Mouse (Mus musculus) kidney, postnatal 36 days (tissue): ENCODE measurements around the gene Igf2bp1.

ENCODE experiments used
- DNase-seq, 2 experiments: peaks; one replicate each; pipeline ENCODE4 v3.0.0; 2021 to 2022; ENCODE audit warnings: mixed read lengths in 2 of 2

Igf2bp1 gene

DNA sequence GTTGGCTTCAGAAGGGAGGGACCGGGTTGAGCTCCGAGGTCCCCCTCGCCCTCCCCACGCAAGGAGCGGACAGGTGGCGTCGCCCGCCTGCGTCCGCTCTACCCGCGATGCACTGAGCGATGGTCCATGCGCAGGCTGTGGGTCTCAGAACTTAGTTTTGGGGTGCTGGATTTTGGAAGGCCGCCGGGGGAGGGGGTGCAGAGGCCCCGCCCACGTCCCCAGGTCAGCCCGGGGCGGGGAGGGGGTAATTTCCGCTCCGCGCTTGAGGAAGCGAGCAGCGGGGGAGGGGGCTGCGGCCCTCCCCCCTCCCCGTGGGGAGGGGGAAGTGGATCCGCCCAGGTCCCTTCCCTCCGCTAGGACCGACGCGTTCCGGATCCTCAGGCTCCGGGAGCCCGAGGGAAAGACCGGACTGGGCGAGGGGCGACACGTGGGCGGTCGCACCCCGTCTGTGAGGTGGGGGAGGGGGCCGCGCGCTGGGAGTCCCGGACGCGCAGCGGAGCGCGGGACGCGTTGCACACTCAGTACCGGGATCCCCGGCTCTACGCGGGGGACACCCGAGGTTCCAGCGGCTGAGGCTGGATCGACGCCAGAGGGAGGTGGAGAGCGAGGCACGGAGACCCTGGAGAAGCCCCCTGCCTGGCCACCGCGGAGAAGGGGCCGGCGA lies 1.2 kb upstream of the Igf2bp1 start:
- DNase-seq = peak in 1 of 2 experiments; percentile 46

DNA sequence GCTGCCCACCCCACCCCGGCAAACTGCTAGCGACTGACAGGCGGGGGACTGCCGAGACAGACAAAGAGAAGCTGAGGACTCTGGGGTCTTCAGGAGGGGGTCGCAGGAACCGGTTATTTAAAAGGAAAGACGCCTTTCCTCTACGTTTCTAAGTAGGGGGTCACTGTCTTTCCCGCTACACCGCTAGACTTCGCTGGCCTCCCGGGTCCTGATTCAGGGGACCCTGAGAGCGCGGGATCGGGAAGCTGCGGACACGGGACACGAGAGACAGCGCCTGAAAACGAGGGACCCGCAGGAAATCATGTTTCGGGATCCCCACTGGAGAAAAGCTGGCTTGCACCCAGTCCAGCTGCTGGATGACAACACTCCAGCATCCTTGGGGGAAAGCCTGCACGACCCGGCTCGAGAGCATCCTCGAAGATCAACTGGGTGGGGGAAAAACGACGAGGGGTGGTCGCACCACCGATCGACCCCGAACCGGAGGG lies 669 bp upstream of the Igf2bp1 start:
- no peak for DNase-seq

DNA sequence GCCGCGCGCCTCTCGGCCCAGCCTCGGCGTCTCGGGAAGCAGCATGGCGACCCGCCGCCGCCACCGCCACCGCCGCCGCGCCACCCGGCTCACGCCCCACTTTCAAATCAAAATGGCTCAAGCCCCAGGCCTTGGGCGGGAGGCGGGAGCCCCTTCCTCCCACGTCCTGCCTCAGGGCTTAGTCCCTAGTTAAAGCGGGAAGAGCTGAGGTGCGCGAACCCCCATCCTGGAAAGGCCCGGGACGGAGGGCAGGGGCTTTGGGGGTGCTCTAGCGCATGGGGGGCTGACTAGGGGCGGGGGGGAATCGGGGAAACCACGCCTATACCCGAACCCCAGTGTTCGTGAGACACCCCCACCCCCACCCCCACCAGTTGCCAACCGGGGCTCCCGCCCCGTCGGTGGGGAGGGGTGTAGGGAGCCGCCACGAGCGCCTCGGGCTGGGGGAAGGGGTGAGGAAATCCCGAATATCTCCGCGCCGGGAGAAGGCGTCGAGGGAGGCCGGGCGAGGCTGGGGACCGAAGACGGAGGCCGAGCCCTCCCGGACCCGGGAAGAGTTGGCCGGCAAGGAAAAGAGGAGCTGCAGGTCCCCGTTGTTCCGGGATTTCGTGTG lies 842 bp downstream of the Igf2bp1 start:
- no peak for DNase-seq

DNA sequence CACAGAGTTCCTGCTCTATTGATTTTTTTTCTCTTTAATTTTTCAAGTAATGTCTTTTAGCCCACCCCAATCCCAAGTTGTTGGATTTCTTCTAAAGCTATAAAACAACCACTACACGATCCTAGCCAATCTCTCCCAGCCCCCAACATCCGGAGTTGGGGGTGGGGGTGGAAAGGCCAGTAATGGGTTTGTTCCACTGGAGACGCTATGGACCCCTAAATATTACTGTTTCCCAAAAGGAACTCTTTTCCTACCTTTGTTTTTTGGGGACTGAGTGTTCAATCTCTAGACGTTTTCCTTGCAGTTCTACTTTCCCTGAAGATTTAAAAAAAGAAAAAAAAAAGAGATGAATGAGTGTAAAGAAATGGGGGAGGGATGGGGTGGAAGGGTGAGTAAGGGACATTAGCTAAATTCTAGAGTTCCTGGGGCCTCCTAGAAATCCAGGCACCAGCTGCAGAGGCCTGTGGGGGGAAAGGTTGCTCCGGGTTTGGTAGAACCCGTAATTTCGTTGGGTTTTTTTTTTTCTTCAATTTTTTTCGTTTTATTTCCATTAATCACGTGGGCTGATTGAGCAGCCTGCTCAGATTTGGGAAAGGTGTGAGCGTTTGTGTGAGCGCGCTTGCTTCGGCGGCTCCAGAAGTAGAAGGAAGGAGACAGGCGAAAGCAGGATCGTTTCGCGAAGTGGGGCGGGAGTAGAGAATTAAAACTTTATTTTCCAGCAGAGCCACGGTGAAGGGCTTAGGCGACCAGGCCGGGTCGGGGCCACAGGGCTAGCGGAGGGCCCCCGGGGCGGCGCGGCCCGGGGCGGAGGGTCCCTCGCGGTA lies 1.6 kb downstream of the Igf2bp1 start:
- DNase-seq = no peak

DNA sequence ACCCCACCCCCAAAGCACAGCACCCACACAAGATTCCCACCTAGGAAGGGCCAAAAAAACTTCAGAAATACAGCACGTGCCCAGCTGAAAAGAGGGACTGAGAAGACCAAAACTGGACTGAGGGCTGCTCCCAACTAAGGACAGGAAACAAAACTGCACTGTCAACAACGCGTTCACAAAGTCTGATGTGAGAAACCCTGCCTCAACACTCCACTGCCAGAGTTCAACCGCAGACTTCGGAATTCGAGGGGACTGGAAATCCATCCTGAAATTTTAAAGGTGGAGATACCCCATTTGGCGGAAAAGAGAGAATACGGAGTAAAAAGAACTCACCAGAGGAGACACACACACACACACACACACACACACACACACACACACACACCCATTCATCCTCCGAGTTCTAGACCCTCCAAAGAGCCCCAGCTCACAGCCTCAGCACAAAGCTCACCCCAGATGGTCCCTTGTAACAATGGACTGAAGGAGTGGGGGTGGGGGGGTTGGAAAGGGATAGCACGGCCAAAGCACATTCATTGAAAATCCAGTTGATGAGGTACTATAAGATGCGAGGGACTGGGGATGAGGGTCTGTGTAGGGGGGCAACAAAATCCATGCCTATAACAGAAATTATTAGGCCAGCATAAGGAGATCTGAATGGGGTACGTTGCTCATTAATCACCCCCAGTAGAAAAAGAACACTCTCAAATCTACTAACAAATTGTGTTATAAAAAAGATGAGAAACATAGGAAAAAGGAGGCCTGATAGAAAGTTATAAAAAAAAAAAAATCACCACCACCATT lies 2.4 kb downstream of the Igf2bp1 start:
- DNase-seq = no peak

DNA sequence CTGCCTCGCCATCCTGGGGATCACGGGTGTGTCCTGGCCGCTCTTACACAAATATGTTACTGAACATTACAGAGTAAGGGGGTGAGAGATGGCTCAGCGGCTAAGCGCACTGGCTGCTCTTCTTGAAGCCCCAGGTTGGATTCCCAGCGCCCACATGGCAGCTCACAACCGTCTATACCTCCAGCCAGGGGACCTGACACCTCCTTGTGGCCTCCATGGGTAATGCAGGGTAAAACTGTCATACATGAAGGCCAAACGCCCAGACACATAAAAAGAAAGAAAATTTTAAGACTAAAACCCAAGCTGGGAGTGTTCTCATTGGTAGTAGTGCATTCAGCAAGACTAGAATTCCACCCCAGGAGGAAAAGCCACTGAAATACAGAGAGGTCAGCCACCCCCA lies 11.6 kb downstream of the Igf2bp1 start:
- no peak for DNase-seq

DNA sequence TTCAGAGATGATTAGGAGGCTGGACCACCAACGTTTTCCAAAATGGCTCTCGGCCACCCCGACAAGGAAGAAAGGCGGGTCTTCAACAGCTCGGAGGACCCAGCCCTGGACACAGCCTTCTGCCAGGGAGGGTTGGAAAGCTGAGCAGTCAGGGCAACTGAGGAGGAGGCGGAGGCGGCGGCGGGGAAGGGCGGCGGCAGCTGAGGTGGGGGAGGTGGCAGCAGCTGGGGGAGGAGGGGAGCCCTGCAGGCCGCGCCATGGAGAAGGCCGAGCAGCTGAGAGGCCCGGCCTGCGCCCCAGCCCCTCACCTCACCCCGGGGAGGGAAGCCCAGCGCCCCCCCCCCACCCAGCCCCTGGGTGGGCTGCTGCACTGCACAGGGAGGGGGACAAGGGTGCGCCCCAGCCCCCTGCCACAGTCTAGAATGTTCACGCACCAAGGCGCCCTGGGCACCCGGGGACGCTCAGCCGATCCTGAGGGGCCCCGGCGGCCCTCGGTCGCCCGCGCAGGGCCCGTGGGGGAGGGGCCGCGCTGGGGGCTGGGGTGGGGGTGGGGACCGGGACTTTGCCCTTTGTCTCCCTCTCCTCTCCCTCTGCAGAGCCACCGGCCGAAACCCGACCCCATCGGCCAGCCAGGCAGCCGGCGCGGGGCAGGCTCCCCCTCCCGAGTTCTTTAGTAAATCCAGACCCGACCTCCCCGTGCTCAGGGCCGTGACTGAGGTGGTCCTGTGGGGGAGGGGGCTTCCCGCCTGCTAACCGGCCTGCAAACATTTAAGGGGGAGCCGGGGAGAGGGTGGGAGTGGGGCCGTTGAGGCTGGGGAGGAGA lies 14.6 kb downstream of the Igf2bp1 start:
- DNase-seq = peak in 1 of 2 experiments; percentile 52

DNA sequence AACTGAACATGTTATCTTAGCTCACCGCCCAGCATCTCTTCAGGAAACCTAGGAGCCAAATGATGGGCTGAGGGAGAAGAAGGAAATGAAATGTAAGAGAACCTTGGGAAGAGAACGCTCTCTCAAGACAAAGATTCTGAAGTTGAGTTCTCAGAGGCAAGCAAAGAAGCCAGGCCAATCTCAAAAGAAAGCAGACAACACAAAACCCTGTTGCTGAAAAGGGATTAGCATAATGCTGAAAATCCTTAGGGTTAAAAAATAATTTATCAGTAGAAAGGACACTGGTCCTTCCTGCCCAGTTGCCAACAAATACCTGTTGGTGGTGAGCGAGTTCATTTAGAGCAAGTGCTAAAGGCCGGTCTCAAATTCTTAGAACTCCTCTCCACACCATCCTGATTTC lies 15.3 kb downstream of the Igf2bp1 start:
- no peak for DNase-seq

DNA sequence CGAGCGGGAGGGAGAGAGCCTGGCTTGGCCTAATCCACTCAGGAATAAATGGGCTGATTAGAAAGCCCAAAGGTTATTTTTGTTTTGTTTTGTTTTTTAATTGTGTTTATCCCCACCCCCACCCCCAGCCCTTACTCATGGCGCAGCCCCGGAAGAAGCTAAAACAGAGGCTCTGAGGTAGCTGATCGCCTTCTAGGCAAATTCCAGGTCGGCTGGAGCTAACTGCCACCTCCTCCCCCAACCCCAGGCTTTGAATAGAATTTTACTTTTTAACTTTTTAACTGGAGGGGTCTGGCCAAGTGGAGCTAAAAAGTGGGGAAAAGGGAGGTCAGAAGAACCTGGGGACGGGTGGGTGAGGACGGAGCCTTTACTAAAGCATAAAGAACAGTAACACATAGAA lies 15.9 kb downstream of the Igf2bp1 start:
- no peak for DNase-seq

DNA sequence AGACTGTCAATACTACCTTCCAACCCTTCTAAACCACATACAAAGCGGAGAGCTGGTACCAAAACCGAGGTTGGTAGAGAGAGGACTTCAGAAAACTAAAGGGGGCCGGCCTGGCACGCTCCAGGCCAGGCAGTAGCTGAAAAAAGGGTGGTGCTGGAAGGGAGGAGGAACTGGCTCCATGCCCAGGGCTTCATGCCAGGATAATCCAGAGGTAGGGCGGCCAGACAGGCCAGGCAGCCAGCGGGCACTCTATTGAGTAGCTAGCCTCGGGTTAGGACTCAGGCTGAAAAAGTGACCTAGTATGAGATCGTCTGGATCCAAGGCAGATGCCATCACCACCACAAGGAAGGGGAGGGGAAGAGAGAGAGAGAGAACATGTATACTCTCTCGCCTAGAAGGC lies 17.2 kb downstream of the Igf2bp1 start:
- DNase-seq = peak; percentile 90 to 94

DNA sequence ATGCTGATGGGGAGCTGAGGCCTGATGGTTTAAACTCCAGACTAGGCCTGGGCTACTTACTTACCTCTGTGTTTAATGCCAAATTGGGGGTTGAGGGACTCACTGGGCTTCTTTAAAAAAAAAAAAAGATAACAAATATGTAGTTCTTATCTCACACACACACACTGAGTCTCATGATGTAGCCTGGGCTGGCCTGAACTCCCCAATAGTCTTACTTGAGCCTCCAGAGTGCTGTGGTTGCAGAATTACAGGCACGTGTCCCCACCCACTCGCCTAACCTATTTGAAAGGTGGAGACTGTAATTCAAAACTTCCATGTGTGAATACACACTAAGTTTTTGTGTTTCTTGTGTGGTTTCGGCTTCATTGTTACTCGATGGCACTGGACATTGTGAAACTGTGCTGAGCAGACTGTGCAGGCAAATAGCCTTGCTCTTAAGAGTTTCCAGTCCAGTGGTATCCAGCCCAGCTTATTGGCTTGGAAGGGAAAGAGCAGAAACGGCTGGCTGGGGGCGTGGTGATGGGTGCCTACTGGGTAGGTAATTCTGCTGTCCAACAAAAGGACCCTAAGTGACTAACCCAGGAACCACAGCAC lies 17.8 kb downstream of the Igf2bp1 start:
- no peak for DNase-seq

DNA sequence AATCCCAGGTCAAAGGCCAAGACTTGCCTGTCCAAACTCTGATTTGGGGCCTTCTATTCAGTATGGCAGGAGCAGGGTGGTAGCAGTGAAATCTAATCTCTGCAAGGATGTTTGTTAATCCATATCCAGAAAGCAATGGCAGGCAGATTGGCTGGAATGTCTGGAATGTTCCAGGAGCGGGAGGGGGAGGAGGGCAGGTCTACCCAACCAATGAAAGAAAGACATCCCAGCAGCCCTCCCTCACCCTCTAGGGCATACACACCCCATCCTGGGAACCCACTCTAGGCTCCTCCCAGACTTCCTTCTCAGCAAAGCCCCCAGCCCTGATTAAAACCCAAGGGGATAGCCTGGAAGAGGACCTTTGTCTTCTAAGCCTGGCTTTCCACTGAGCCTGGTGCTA lies 23.3 kb downstream of the Igf2bp1 start:
- DNase-seq = peak; percentile 55 to 63

DNA sequence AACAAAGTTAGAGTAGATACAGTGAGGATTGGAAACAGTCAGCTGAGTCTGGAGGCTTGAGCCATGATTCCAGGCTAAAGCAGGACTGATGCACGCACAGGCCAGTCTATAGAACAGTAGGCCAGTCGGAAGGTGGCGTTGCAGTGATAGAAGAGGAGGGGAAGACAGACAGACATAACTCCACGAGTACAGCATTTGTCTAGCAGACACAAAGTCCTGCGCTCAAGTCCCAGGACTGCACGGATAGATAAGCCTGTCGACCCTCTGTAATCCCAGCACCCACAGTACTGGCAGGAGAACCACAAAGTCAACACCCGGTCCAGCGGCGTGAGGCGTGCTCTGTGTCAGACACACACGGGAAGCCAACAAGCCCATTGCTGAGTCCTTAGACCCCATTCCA lies 23.9 kb downstream of the Igf2bp1 start:
- DNase-seq = no peak

DNA sequence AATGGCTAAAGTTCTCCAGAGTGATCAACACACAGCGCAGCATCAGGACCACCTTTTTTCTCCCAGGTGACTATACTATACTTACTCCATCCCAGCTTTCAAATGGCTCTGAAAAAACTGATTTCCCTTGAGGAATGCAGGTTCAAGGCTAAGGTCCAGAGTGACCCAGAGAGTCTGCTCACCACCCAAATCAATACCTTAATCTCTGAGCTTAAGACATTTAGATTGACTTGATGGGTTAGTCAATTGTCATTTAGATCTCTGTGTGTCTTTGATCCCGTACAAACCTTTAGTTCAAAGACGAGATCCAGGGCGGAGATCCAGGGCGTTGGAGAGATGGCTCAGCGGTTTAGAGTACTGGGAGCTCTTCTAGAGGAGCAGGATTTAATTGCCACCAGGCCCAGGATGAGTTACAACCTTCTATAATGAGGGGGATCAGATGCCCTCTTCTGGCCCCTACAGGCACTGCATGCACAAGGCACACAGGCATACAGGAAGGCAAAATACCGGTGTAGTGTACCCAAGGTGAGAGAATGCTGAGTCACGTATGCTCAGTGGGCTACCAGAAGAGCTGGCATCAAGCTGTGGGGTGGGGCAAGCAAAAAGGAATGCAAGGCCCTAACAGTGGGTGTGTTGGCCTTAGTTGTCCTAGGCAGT lies 24.9 kb downstream of the Igf2bp1 start:
- DNase-seq = peak; percentile 28 to 68

DNA sequence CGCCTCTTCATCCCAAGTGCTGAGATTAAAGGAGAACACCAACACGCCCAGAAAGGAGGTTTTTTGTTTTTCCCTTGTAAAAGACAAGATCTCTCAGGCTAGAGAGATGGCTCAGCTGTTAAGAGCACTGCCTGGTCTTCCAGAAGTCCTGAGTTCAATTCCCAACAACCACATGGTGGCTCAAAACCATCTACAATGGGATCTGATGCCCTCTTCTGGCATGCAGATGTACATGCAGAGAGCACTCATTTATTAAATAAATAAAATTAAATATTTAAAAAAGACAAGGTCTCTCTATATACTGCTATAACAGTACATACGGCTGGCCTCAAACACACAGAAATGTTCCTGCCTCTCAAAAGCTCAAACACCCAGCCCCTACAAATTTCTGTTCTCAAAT lies 27.3 kb downstream of the Igf2bp1 start:
- DNase-seq = no peak

DNA sequence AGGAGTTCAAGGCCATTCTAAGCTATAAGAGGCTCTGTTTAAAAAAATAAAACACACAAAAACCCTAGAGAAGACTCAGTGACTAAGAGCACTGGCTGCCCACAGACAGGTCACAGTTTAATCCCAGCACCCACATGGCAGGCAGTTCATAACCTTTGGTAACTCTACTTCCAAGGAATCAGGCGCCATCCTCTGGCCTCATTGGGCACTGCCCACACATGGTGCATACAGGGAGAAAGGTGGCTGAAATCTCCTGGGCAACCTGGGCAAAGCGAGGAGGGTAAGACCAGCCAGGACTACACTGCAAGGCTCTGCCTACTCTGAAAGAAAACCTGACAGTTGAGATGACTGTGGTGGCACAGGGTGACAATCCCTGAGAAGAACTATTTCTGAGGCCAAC lies 29.4 kb downstream of the Igf2bp1 start:
- DNase-seq = peak in 1 of 2 experiments; percentile 52

DNA sequence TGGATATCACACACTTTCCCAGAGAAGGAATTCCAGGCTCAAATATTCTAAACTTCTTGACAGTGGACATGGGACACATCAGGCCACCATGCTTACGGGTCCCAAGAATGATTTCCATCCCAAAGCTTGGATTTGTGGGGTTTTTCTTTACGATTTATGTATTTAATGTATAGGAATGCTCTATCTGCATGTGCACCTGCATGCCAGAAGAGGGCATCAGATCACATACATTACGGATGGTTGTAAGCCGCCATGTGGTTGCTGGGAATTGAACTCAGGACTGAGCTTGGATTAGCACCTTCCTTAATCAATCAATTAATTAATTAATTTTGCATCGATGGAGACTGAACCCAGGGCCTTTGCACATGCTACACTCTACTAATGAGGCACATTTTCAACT lies 30.0 kb downstream of the Igf2bp1 start:
- no peak for DNase-seq

DNA sequence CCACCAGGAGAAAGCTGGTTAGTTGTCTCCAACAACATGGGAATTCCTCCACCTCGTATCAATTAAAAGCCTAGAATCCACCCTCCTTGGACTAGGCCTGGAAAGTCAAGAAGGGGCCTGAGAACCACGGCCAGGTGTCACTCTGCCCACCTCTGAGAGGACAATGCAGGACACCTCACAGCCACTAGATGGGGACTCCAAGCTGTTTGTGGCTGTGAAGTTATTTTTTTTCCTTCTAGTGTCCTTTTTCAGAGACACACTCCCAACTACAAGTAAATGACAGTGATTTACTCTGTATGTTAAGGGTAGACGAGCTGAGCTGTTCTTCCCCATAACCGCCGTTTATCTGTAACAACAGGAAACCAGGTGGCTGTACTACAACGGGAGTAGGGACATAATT lies 32.6 kb downstream of the Igf2bp1 start:
- no peak for DNase-seq

DNA sequence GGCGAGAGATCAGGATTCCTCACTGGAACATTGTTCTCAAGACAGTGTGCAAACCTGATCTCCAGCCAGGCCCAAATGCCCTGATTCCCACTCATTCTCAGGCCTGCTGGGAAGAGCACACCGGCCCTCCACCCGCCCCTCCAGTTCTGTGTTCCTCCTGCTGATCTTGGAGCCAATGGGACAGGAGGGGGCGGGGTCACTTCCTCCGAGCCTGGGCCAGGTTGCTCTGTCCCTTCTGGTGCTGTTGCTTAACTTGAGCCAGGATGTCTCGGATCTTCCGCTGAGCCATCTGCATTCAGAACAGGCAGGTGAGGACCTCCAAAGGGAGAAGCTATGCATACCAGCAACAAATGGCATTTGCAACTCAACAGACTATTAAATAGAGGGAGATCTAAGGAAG lies 42.4 kb downstream of the Igf2bp1 start:
- no peak for DNase-seq

DNA sequence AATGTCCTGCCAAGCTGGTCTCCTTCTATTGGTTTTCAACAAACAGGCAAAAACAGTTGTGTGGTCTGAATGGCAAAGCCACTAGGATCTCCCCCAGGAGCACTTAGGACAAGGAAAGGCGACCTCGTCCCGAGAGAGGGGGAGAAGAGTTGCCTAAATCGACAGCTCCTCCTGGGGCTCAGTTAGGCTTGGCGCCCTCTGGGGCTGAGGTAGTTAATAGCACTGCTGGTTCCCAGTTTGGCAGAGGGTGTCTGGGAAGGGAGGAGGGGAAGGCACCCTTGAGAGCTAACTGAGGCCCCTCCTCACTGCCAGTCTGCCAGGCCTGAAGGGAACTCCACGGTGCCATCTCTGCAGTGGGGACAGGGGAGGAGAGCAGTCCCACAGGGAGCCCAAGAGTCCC lies 46.6 kb downstream of the Igf2bp1 start:
- peak in 1 of 2 experiments; percentile 35 for DNase-seq

DNA sequence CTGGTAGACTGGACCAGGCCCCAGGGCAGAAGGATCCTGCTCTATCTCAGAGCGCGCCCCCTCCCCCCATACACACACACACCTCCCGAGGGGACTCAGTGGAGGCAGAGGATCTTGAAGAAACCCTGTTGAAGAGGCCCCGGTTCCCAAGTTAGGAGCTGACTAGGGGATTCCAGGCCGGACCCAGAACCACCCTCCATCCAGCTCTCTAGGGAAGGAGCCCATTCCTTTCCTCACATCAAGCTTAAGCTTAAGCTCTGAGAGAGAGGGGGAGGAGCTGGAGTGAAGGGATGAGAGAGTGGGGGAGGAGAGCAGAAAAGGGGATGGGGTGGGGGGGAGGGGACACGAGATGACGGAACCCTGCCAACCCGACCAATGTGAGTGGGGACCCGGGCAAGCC lies 47.5 kb downstream of the Igf2bp1 start:
- DNase-seq = no peak
